Comparison of ENCODE assay signal across 8 mouse cellular contexts in the genomic region with DNA sequence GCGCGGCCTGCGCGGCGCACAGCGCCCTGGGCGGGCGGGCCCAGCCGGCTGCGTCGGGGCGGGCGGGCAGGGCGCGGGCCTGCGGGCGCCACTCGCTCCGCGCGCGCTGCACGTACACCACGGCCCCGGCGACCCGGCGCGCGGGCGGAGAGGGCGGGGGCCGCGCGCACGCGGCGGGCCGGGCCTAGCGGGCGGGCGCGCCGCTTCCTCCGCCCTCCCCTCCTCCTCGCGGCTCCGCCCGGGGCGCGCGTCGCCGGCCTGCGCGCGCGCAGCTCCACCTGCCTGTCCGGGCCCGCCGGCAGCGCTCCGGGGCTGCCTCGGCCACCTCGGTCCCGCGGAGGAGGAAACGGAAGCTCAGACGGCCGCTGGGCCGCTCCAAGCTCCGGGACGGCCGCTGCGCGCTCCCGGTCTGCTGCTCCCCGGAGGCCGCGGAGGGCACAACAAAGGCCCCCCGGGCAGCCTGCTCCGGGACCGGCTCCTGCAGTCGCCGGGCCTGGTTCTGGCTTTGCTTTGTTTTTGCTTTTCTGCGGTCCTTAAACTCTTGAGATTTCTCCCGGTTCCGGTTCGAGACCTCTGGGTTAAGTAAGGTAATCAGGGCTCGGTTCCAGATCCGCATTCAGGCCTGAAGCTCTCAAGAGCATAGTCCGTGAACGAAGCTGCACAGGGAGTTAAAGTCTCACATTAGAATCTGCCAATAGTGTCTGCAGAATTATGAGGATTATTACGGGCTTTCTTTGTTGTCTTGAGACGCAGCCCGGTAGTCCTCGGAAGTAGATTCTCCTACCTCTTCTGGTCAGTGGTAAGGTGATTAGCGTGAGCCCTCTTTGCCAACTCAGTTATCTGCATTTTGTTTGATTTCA. TPM values are rescaled to one million over a fixed set of nuclear protein-coding genes. Genes with fewer than 3 reads are reported as not detected.
A peak's percentile ranks its signal among the peaks of the same experiment; 100 is the strongest.
DNase-seq lines count a peak whose midpoint lies in the region; ATAC-seq lines count a peak whose summit lies in the region.

A gene (minus strand): TSS at position 116 of the 860 bp plus-strand sequence.

- H3K36me3 ChIP-seq in hindbrain, embryonic 12.5 days: no peaks in the 10 kb centered on the region

- H3K4me2 ChIP-seq in hindbrain, embryonic 12.5 days (replicated peaks): peak within 1 kb of the TSS; percentile 69

- peaks cover 43% of the 10 kb centered on the region for H3K4me1 ChIP-seq in hindbrain, embryonic 12.5 days

- no peaks in the 10 kb centered on the region for H3K27me3 ChIP-seq in hindbrain, embryonic 12.5 days

- peak within 1 kb of the TSS; percentile 97 for H3K9ac ChIP-seq in hindbrain, embryonic 12.5 days

- under 1% methylated on average over 53 of the region's 98 CpGs for WGBS in hindbrain, embryonic 12.5 days

- peak; percentile 73 for ATAC-seq in hindbrain, embryonic 12.5 days (ENCODE audit: low FRiP score)

- H3K27ac ChIP-seq in hindbrain, embryonic 12.5 days: peak within 1 kb of the TSS; percentile 98

- DNase-seq in R1 (ENCODE audit: low read depth, low spot score): peak; percentile 53
- peak; percentile 81 to 89 for DNase-seq in cerebellum, postnatal 10 days
- DNase-seq in frontal cortex, postnatal 14 days (ENCODE audit: low spot score in 2 of 2): peak; percentile 54
- DNase-seq in layer of hippocampus, postnatal 36 days: peak; percentile 78
- DNase-seq in lung, postnatal 36 days: peak; percentile 83
- peak; percentile 63 for DNase-seq in retina, postnatal 7 days (ENCODE audit: low read depth, low spot score)
- DNase-seq in urinary bladder, adult 2 months (ENCODE audit: low spot score): peak; percentile 79

- H3K9me3 ChIP-seq in hindbrain, embryonic 12.5 days (replicated peaks): no peaks in the 10 kb centered on the region

- peak within 1 kb of the TSS; percentile 86 for H3K4me3 ChIP-seq in hindbrain, embryonic 12.5 days

RNA-seq across cellular contexts. Expression of the gene that starts here (rescaled TPM):
- polyA plus RNA-seq in hindbrain, embryonic 12.5 days (2016; fragmentation: Nextera tagmentation; extraction: Ambion mirVana): 17.3 and 17.5 TPM in 2 replicates
- total RNA-seq in layer of hippocampus, postnatal 36 days (2021): 10 to 100 TPM; 62.5 to 63.4 TPM
- polyA plus RNA-seq in urinary bladder, adult 2 months (2012; rRNA removed): 33.5 and 43.6 TPM in 2 replicates

Comparison
In these comparisons a context has a peak if more than half of its experiments do, and no peak if none do; other contexts are left out.
1. Peak in every context shown above with its lines: DNase-seq, ATAC-seq, H3K4me3 ChIP-seq and H3K27ac ChIP-seq.